25 mouse cellular contexts compared by ENCODE assay signal in genomic region chr4:107323113-107323512, GRCm38 (mm10). TPM values are rescaled to one million over a fixed set of nuclear protein-coding genes. Genes with fewer than 3 reads are reported as not detected.
"Had no signal": no experiment of that assay in that cellular context is flagged by ENCODE, and none has a peak within 500 bp of the region (broad histone marks: within the 10 kb centered on the region; RNA-seq: fewer than 3 reads in every experiment).

No protein-coding gene starts in this region.

- ATAC-seq: liver, postnatal 0 days; midbrain, embryonic 16.5 days had no signal

- DNase-seq: liver, postnatal 0 days; lung, adult 2 months; lung, postnatal 10 days; lung, postnatal 4 days; midbrain, embryonic 14.5 days; retina, postnatal 1 day; right cerebral cortex, adult 18-20 months; right cerebral cortex, postnatal 25 days; right cerebral cortex, postnatal 4 days; thymus, adult 2 months; thymus, postnatal 25 days; thymus, postnatal 4 days had no signal

- H3K9ac ChIP-seq: liver, postnatal 0 days; lung, embryonic 15.5 days; midbrain, embryonic 12.5 days; neural tube, embryonic 13.5 days; neural tube, embryonic 15.5 days; stomach, embryonic 15.5 days had no signal

- H3K27me3 ChIP-seq: lung, embryonic 15.5 days; midbrain, embryonic 12.5 days; neural tube, embryonic 13.5 days; neural tube, embryonic 15.5 days; stomach, embryonic 15.5 days had no signal

- H3K27ac ChIP-seq: lung, embryonic 15.5 days; midbrain, embryonic 10.5 days; midbrain, embryonic 12.5 days; neural tube, embryonic 13.5 days; neural tube, embryonic 15.5 days; stomach, embryonic 15.5 days; stomach, postnatal 0 days had no signal

- H3K4me1 ChIP-seq: lung, embryonic 15.5 days; midbrain, embryonic 10.5 days; midbrain, embryonic 12.5 days; neural tube, embryonic 13.5 days; neural tube, embryonic 15.5 days; stomach, embryonic 15.5 days had no signal

- H3K4me3 ChIP-seq: lung, embryonic 15.5 days; midbrain, embryonic 10.5 days; midbrain, embryonic 12.5 days; myocyte; neural tube, embryonic 13.5 days; neural tube, embryonic 15.5 days; stomach, embryonic 15.5 days had no signal

- H3K4me2 ChIP-seq: lung, embryonic 15.5 days; midbrain, embryonic 12.5 days; neural tube, embryonic 13.5 days; neural tube, embryonic 15.5 days; stomach, embryonic 15.5 days had no signal

- H3K9me3 ChIP-seq: lung, embryonic 15.5 days; midbrain, embryonic 10.5 days; midbrain, embryonic 12.5 days; neural tube, embryonic 13.5 days; neural tube, embryonic 15.5 days; stomach, embryonic 15.5 days had no signal

RNA-seq across cellular contexts. Expression of gene Dio1, which starts 16.1 kb away (rescaled TPM):
- total RNA-seq: megakaryocyte, adult 5-6 weeks; megakaryocyte-erythroid progenitor cell, adult 5-6 weeks had no signal
- polyA plus RNA-seq: midbrain, embryonic 10.5 days; midbrain, embryonic 12.5 days; midbrain, embryonic 14.5 days; midbrain, embryonic 16.5 days; myocyte; neural tube, embryonic 11.5 days; neural tube, embryonic 13.5 days; neural tube, embryonic 15.5 days; urinary bladder, adult 2 months had no signal
